Mouse (Mus musculus) right cerebral cortex, postnatal 14 days (tissue): ENCODE data around the gene Olfr97.
"Not testable (repeated sequence)": the region's sequence is repeated elsewhere in the genome, so short reads cannot be mapped to it uniquely, and the experiment has no call there.

Experiments used
- DNase-seq: peaks from one replicate; pipeline ENCODE4 v3.0.0; 2022

The Olfr97 gene

DNA sequence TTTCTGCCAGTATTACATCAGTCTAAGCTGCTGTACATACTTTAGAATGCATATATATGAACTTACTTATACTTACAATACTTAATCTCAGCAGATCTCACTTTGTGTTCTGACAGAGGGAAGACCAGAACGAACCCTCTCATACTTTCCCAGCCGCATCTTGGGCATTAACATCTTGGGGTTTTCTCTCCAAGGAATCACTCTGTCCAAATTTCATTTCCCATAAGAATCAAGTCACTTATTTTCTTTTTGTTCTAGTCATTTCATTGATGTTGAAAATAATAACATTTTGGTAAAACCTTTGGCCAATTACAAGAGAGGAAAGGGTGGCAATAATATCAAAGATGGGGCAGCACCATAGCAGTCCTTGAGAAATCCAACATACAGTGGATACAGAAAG, at the start of gene Olfr97:
TSS of gene Olfr97 (minus strand) at position 101 of the 400 bp plus-strand sequence.
- not testable (repeated sequence) for DNase-seq

DNA sequence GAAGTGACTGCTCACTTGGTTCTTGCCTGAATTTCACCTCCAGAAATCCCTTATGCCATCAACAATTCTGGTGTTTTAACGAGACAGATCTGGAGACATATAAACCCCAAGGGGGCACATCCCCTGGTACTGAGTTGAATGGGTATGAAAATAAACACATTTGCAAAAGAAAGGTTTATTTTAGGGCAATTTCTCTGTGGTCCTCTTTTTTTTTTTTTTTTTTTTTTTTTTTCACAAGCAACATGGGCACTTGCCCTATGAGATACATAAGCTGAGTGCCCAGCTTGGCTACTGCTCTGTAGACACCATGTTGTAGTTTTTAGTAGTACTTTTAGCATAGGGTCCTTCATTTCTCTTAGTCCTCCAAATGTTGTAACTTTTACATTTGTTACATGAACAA, 46.2 kb upstream of the Olfr97 start, which contains the start of gene Olfr99:
TSS of gene Olfr99 (minus strand) at position 101 of the 400 bp plus-strand sequence.
- no peak for DNase-seq

DNA sequence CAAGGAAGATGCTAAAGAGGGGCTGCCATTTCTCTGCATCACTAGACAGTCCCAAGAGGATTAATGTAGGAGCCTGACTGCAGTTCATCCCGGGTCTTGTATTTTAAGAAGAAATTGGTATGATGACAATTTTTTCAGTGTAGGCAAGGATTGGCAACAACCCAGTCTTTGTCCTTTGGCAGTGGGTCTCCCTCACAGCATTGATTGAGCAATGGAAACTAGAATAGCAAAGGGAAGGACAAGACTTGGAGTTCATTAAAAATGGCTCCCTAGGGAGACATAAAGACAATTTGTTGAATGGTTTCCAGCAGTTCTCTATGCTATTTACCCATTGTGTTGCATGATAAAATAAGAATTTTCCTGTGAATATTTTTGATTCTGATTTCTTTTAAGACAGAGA, 43.2 kb upstream of the Olfr97 start:
- DNase-seq, result no peak

- DNase-seq, result no peak
These were observed 39.4 kb upstream of the Olfr97 start for GRCm38 (mm10) chr17:37276573-37276972.

DNA sequence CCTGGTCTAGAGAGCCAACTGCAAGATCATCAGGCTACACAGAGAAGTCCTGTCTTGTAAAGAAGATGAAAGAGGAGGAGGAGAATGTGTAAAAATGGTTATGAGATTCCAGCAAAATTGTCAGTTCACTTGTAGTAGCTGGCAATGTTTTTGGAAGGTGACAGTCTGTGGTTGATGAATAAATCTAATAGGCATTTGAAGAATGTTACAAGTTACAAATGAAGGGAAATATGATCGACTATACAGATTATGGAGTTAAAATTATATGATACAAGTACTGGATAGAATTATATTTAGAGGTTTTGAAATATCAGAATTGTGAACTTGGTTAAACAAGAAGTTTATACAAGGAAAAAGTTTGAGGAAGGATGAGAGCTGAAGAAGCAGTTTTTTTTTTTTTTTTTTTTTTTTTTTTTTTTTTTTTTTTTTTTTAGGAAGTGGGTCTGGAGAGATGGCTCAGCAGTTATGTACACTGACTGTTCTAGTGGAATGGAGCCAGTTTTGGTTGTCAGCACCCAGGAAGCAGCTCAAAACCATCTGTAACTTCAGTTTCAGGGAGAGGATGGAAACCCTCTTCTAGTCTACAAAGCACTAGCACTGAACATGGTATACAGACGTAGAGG, 38.6 kb upstream of the Olfr97 start:
- DNase-seq, result no peak

DNA sequence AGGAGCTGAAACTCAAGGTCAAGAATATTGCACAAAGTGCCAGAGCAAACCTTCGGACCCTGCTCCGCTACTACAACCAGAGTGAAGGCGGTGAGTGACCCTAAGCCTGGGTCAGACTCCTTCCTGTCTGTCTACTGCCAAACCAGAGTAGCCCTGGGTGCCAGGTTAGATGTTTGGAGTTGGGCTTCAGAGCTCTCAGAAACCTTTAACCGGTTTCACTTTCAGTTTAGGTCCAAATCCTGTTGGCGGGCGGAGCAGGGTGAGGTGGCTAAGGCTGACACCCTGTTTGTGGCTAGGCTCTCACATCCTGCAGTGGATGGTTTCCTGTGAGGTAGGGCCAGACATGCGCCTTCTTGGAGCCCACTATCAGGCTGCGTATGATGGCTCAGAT, 33.6 kb upstream of the Olfr97 start:
- peak; percentile 9 for DNase-seq

- peak; percentile 87 for DNase-seq
These were observed 33.0 kb upstream of the Olfr97 start, which contains the start of gene H2-M3 for GRCm38 (mm10) chr17:37270058-37270701. Gene H2-M3 (plus strand): TSS chr17:37270220.

GRCm38 (mm10) chr17:37263626-37264025, 26.5 kb upstream of the Olfr97 start, which contains the start of gene Olfr98:
Gene Olfr98 (minus strand): TSS chr17:37263749.
- DNase-seq, result no peak

DNA sequence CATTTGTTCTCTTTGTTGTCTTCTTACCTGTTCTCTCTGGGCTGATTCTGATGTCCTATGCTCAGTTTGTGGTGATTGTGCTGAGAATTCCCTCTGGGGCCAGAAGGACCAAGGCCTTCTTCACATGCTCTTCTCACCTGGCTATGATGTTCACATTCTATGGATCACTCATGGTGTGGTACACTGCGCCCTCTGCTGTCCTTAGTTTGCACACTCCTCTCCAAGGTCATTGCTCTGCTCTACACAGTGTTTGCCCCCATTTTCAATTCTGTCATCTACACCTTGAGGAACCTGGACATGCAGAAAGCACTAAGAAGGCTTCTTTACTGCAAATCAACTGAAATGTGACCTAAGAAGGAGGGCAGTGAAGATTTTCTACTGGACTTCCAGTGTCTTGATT, 13.4 kb upstream of the Olfr97 start:
- peak; percentile 7 for DNase-seq

DNA sequence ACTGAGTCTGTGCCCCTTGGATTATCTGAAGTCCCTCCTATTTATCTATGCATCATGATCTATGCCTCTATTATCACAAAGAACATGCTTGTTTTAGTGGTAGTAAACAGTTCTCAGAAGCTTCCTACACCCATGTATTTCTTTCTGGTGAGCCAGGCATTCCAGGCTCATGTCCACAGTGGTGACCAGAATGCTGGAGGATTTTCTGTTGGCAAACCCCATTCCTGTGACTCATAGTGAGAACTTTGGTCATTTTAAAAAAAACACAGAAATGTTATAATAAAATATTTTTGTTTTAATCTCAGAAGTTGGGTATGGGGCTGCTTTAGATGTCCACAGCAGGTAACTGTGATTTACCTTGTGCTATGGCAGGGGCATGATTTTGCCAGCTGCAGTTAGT, 12.3 kb upstream of the Olfr97 start:
- DNase-seq, result no peak

DNA sequence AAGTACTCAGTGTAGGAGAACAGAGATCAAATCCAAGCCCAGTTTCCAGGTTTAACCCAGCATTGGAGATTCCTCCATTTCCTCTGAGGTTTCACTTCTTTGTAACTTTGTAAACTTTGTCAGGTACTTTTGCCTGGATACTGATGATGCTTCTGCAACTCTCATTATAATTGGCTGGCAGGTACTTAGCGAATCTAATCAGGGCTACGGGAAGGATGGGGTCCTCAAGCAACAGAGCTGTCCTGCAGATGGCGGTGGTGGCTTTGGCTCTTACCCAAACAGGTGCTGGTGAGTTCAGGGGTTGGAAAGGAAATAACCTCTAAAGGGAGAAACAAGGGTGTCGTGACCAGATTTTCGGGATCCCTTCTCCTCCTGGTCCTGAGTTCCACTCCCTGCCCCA, 9.6 kb upstream of the Olfr97 start:
- DNase-seq, result peak; percentile 9

- DNase-seq, result no peak
These were observed 5.1 kb upstream of the Olfr97 start for GRCm38 (mm10) chr17:37242198-37242597.

DNA sequence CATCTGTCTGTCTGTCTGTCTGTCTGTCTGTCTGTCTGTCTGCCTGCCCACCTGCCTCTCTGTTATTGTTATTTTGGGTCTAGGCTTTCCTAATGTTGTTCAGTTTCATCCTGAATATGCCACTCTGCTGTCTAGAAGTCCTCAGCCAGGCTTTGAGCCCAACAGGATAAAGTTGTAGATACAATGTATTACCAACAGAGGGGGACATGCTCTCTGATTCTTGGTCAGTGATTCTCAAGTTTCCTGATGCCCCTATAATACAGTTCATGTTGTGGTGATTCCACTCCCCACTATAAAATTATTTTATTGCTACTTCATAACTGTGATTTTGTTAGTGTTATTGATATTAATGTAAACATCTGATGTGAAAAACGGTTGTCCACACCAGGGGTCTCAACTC, 15.3 kb downstream of the Olfr97 start:
- no peak for DNase-seq

- no peak for DNase-seq
These were observed 17.3 kb downstream of the Olfr97 start, which contains the start of gene Olfr96 for GRCm38 (mm10) chr17:37219846-37220245. Gene Olfr96 (plus strand): TSS chr17:37220146.

- DNase-seq, result no peak
These were observed 18.6 kb downstream of the Olfr97 start for GRCm38 (mm10) chr17:37218486-37218885.

- DNase-seq, result no peak
These were observed 24.1 kb downstream of the Olfr97 start, which contains the start of gene Olfr95 for GRCm38 (mm10) chr17:37213018-37213417. Gene Olfr95 (minus strand): TSS chr17:37213118.

DNA sequence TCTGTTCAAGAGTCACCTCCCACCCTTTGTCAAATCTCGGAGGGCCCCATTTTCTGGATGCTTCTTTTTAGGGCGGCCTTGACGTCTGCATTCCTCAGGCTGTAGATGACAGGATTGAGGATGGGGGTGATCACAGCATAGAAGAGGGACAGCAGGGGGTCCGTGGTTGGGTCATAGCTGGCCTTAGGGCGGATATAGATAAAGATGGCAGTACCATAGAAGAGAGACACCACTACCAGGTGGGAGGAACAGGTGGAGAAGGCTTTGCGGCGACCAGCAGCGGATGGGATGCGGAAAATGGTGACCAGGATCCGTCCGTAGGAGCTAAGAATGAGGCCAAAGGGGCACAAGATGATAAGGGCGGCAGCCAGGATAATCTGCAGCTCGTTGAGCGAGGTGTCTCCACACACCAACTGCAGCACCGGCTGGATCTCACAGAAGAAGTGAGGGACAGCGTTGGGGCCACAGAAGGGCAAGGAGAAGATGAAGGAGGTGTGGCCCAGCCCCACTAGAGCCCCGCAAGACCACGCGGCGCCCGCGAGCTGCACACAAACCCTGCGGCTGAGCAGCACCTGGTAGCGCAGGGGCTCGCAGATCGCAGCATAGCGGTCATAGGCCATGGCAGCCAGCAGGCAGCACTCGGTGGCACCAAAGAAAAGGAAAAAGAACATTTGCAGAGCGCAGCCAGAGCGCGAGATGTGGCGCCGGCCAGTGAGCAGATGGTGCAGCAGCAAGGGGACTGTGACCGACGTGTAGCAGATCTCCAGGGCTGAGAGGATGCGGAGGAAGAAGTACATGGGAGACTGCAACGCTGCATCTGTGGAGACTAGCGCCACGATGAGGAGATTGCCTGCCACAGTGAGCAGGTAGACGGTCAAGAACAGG, 26.0 kb downstream of the Olfr97 start:
- DNase-seq, result peak; percentile 13

DNA sequence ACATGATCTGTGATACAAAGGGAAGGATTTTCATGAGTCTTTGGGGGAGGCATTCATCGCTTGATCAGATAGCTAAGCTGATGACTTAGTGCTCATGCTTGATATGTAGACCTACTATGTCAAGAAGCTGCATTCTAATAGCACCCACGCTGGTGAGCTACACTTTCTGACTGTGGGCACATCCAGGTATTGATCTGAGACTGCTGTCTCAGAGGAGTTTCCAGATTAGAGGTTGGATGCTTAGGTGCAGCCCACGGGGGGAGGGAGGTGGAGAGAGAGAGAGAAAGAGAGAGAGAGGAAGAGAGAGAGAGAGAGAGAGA, 33.3 kb downstream of the Olfr97 start:
- DNase-seq, result no peak

DNA sequence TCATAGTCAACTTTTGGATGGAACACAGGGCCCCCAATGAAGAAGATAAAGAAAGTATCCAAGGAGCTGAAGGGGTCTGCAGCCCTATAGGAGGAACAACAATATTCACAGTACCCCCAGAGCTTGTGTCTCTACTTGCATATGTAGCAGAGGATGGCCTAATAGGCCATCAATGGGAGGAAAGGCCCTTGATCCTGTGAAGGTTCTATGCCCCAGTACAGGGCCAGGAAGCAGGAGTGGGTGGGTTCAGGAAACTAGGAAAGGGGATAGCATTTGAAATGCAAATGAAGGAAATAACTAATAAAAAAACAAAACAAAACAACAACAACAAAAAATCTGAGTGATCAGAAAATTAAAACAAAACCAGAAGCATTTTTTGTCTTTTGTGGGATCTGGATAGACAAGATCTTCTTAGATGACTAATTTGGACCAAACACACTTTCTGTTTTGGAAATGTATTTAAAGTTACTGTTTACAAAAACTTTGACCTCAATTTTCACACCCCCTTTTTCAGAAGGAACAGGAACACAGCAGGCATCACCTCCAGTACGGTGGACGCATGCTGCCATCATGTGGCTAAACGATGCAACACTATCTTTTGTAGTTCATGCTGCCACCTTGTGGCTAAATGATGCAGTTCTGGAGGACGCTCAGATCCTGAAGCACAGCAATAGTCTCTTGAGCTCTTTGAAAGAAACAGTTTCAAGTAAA, 33.8 kb downstream of the Olfr97 start:
- DNase-seq, result peak; percentile 84

- DNase-seq, result no peak
These were observed 36.2 kb downstream of the Olfr97 start, which contains the start of gene Olfr94 for GRCm38 (mm10) chr17:37200894-37201293. Gene Olfr94 (minus strand): TSS chr17:37200994.

GRCm38 (mm10) chr17:37196845-37197724, 40.0 kb downstream of the Olfr97 start:
- peak; percentile 41 for DNase-seq

DNA sequence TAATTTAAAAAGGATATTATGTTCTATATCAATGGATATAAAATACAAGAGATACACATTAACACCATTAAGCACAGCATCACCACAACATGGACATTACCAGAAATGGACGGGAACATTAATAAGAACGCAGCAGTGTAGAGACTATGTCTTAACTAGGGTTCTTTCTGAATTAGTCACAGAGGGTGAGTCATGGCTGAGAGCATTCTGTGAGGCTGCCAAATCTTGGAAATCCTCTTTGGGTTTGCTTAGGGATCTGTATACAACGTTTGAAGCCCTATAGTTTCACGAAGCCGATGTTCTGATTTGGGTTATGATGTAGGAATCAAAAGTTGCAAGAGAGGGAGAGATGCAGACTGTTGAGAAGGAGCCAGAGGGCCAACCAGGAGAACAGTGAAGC, 42.3 kb downstream of the Olfr97 start:
- DNase-seq, result no peak
